Mouse (Mus musculus): ENCODE measurements around the gene Rrp8. TPM values are rescaled to one million over a fixed set of nuclear protein-coding genes. Genes with fewer than 3 reads are reported as not detected.

The Rrp8 gene
- polyA plus RNA-seq, 1 experiment from 2014 or later = 28.8 TPM

GRCm38 (mm10) chr7:105769959-105770358 lies 32.8 kb upstream of the Rrp8 start:
- Histone ChIP-seq H3K9ac (no peak overlapping the region), H3K4me3 (no peak overlapping the region), H3K36me3 (peaks cover 4% of the 10 kb centered on the region; the same call in 1 of the 2 replicates), H3K4me2 (no peak overlapping the region), H3K4me1 (peaks cover 20% of the 10 kb centered on the region; the same call in 1 of the 2 replicates), H3K27ac (no peak overlapping the region), H3K9me3 (replicated peaks) (no peaks in the 10 kb centered on the region), H3K27me3 (replicated peaks) (0 out of 2 replicates have a peak, but pooled peaks cover 9% of the 10 kb centered on the region)
- WGBS (ENCODE audit: insufficient replicate concordance) = 79% methylated on average over 3 of the region's 3 CpGs
- ATAC-seq = no peak

- Histone ChIP-seq H3K9ac (no peak overlapping the region), H3K4me3 (no peak overlapping the region), H3K36me3 (peaks cover 11% of the 10 kb centered on the region), H3K9me3 (replicated peaks) (no peaks in the 10 kb centered on the region), H3K27ac (no peak overlapping the region), H3K4me2 (no peak overlapping the region), H3K27me3 (replicated peaks) (peaks cover 31% of the 10 kb centered on the region), H3K4me1 (peaks cover 20% of the 10 kb centered on the region; the same call in 1 of the 2 replicates)
- ATAC-seq = peak; percentile 32; the same call in 1 of the 2 replicates
- 13% methylated on average over 6 of the region's 6 CpGs for WGBS (ENCODE audit: insufficient replicate concordance)
Measured at GRCm38 (mm10) chr7:105767729-105768165, 30.6 kb upstream of the Rrp8 start.

- H3K4me3 ChIP-seq = no peak overlapping the region
- no peaks in the 10 kb centered on the region for H3K9me3 ChIP-seq (replicated peaks)
- H3K4me1 ChIP-seq = peaks cover 9% of the 10 kb centered on the region; the same call in 1 of the 2 replicates
- no peak for ATAC-seq
- no peak overlapping the region for H3K9ac ChIP-seq
- peaks cover 53% of the 10 kb centered on the region for H3K27me3 ChIP-seq (replicated peaks)
- WGBS (ENCODE audit: insufficient replicate concordance) = 75% methylated on average over 11 of the region's 11 CpGs
- no peak overlapping the region for H3K4me2 ChIP-seq
- H3K36me3 ChIP-seq = peaks cover 14% of the 10 kb centered on the region
- H3K27ac ChIP-seq = no peak overlapping the region
Measured at GRCm38 (mm10) chr7:105764331-105764730, 27.1 kb upstream of the Rrp8 start.

GRCm38 (mm10) chr7:105762517-105763270 lies 25.5 kb upstream of the Rrp8 start:
- Histone ChIP-seq H3K27me3 (replicated peaks) (peaks cover 53% of the 10 kb centered on the region), H3K9ac (no peak overlapping the region), H3K9me3 (replicated peaks) (no peaks in the 10 kb centered on the region), H3K27ac (no peak overlapping the region), H3K4me3 (peak overlapping the region; percentile 42), H3K4me2 (peak overlapping the region; percentile 63), H3K36me3 (peaks cover 17% of the 10 kb centered on the region), H3K4me1 (peaks cover 12% of the 10 kb centered on the region; the same call in 1 of the 2 replicates)
- WGBS (ENCODE audit: insufficient replicate concordance) = 9% methylated on average over 55 of the region's 55 CpGs
- ATAC-seq = peak; percentile 23

- H3K4me3 ChIP-seq = peak overlapping the region; percentile 42
- H3K4me2 ChIP-seq = peak overlapping the region; percentile 63
- ATAC-seq = peak; percentile 44
- WGBS (ENCODE audit: insufficient replicate concordance) = 11% methylated on average over 51 of the region's 51 CpGs
- no peaks in the 10 kb centered on the region for H3K9me3 ChIP-seq (replicated peaks)
- no peak overlapping the region for H3K27ac ChIP-seq
- H3K27me3 ChIP-seq (replicated peaks) = peaks cover 53% of the 10 kb centered on the region
- no peak overlapping the region for H3K9ac ChIP-seq
- peaks cover 8% of the 10 kb centered on the region; the same call in 1 of the 2 replicates for H3K4me1 ChIP-seq
- peaks cover 17% of the 10 kb centered on the region for H3K36me3 ChIP-seq
Measured at GRCm38 (mm10) chr7:105761813-105762484, 24.8 kb upstream of the Rrp8 start.

- H3K36me3 ChIP-seq = peaks cover 27% of the 10 kb centered on the region
- no peak overlapping the region for H3K4me3 ChIP-seq
- H3K4me2 ChIP-seq = no peak overlapping the region
- WGBS (ENCODE audit: insufficient replicate concordance) = 73% methylated on average over 10 of the region's 10 CpGs
- 0 out of 2 replicates have a peak overlapping the region, but pooled peaks have one; percentile 8 for H3K9ac ChIP-seq
- H3K4me1 ChIP-seq = peaks cover 20% of the 10 kb centered on the region
- no peak overlapping the region for H3K27ac ChIP-seq
- 0 out of 2 replicates have a peak, but pooled peaks cover 4% of the 10 kb centered on the region for H3K27me3 ChIP-seq (replicated peaks)
- no peak for ATAC-seq
- no peaks in the 10 kb centered on the region for H3K9me3 ChIP-seq (replicated peaks)
Measured at GRCm38 (mm10) chr7:105753281-105753680, 16.1 kb upstream of the Rrp8 start.

- WGBS (ENCODE audit: insufficient replicate concordance) = 69% methylated on average over 2 of the region's 2 CpGs
- Histone ChIP-seq H3K9me3 (replicated peaks) (no peaks in the 10 kb centered on the region), H3K27me3 (replicated peaks) (0 out of 2 replicates have a peak, but pooled peaks cover 4% of the 10 kb centered on the region), H3K9ac (no peak overlapping the region), H3K4me3 (no peak overlapping the region), H3K4me1 (peaks cover 20% of the 10 kb centered on the region), H3K27ac (no peak overlapping the region; the same call in 1 of the 2 replicates), H3K36me3 (peaks cover 33% of the 10 kb centered on the region), H3K4me2 (no peak overlapping the region)
- no peak for ATAC-seq
Measured at GRCm38 (mm10) chr7:105752716-105753115, 15.5 kb upstream of the Rrp8 start.

GRCm38 (mm10) chr7:105751491-105752433 lies 14.6 kb upstream of the Rrp8 start, which contains the start of gene Tpp1:
TSS of gene Tpp1 (minus strand) at chr7:105752235.
- no peaks in the 10 kb centered on the region for H3K9me3 ChIP-seq (replicated peaks)
- H3K27ac ChIP-seq = peak within 1 kb of the TSS; percentile 67
- peak within 1 kb of the TSS; percentile 86 for H3K4me2 ChIP-seq
- peaks cover 42% of the 10 kb centered on the region for H3K36me3 ChIP-seq
- peaks cover 20% of the 10 kb centered on the region for H3K4me1 ChIP-seq
- 0 out of 2 replicates have a peak, but pooled peaks cover 4% of the 10 kb centered on the region for H3K27me3 ChIP-seq (replicated peaks)
- WGBS (ENCODE audit: insufficient replicate concordance) = 16% methylated on average over 20 of the region's 20 CpGs
- H3K4me3 ChIP-seq = peak within 1 kb of the TSS; percentile 73
- peak within 1 kb of the TSS; percentile 84 for H3K9ac ChIP-seq
- ATAC-seq = peak; percentile 87

GRCm38 (mm10) chr7:105747776-105748175 lies 10.6 kb upstream of the Rrp8 start:
- WGBS (ENCODE audit: insufficient replicate concordance) = 65% methylated on average over 2 of the region's 2 CpGs

GRCm38 (mm10) chr7:105743926-105744590 lies 6.9 kb upstream of the Rrp8 start, which contains the start of gene Taf10:
TSS of gene Taf10 (minus strand) at chr7:105744361.
- peak within 1 kb of the TSS; percentile 98 for H3K9ac ChIP-seq
- peaks cover 51% of the 10 kb centered on the region for H3K4me1 ChIP-seq
- peak within 1 kb of the TSS; percentile 99 for H3K4me3 ChIP-seq
- WGBS (ENCODE audit: insufficient replicate concordance) = 0% methylated on average over 66 of the region's 67 CpGs
- H3K4me2 ChIP-seq = peak within 1 kb of the TSS; percentile 89
- no peaks in the 10 kb centered on the region for H3K27me3 ChIP-seq (replicated peaks)
- H3K36me3 ChIP-seq = peaks cover 72% of the 10 kb centered on the region
- peak within 1 kb of the TSS; percentile 91 for H3K27ac ChIP-seq
- ATAC-seq = peak; percentile 100
- H3K9me3 ChIP-seq (replicated peaks) = no peaks in the 10 kb centered on the region

More at GRCm38 (mm10) chr7:105747776-105748175, 10.6 kb upstream of the Rrp8 start:
- Histone ChIP-seq H3K9ac (no peak overlapping the region), H3K27ac (no peak overlapping the region), H3K27me3 (replicated peaks) (no peaks in the 10 kb centered on the region), H3K36me3 (peaks cover 49% of the 10 kb centered on the region), H3K4me1 (peaks cover 43% of the 10 kb centered on the region), H3K4me3 (no peak overlapping the region), H3K4me2 (no peak overlapping the region), H3K9me3 (replicated peaks) (no peaks in the 10 kb centered on the region)
- no peak for ATAC-seq

All from liver, embryonic 12.5 days (tissue).